Mouse (Mus musculus) ES-E14 (cell line): ENCODE results near the gene Pde4d.

Source experiments
- HCFC1 ChIP-seq: IDR thresholded peaks from 2 replicates; pipeline ENCODE4 v1.6.1; 2012; ENCODE audit warnings: low read length, inconsistent platforms, borderline replicate concordance; ENCODE audit not compliant: insufficient read depth
- MAFK ChIP-seq: IDR thresholded peaks from 2 replicates; pipeline ENCODE4 v1.6.1; 2014; ENCODE audit warnings: mild to moderate bottlenecking, low read depth, low read length, inconsistent platforms; ENCODE audit not compliant: insufficient read depth
- ZNF384 ChIP-seq: IDR thresholded peaks from 2 replicates; pipeline ENCODE4 v1.6.1; 2012; ENCODE audit warnings: low read depth, low read length, inconsistent platforms

- TF ChIP-seq HCFC1 (no peak), ZNF384 (no peak), MAFK (no peak)
Observed at GRCm38 (mm10) chr13:108772386-108772785, 322.6 kb downstream of the Pde4d start.
